Mouse (Mus musculus) G1E (cell line): ENCODE measurements around the gene Dnajb14.

Experiments
- CTCF ChIP-seq: IDR thresholded peaks from 2 replicates; pipeline ENCODE4 v1.5.1; 2012; ENCODE audit warnings: low read depth, low read length, inconsistent platforms, mixed read lengths
- GATA1 ChIP-seq: IDR thresholded peaks from 2 replicates; pipeline ENCODE4 v1.6.1; 2012; ENCODE audit warnings: borderline replicate concordance, low read length, inconsistent platforms, mixed read lengths
- GATA2 ChIP-seq: IDR thresholded peaks from 2 replicates; pipeline ENCODE4 v1.6.1; 2012; ENCODE audit warnings: low read depth, low read length, inconsistent platforms, borderline replicate concordance
- POLR2AphosphoS5 ChIP-seq: IDR thresholded peaks from 2 replicates; pipeline ENCODE4 v1.6.1; 2012; ENCODE audit warnings: low read depth, low read length, inconsistent platforms; ENCODE audit not compliant: insufficient replicate concordance
- TAL1 ChIP-seq: conservative IDR thresholded peaks from 2 replicates; pipeline ENCODE4 v1.6.1; 2012; ENCODE audit warnings: low read depth, low read length, inconsistent platforms, mixed read lengths

- no peak for TF ChIP-seq CTCF
- TF ChIP-seq GATA1 = no peak
- peak; percentile 32; the same call in 1 of the 2 replicates for TF ChIP-seq TAL1
- no peak for TF ChIP-seq GATA2
- no peak for TF ChIP-seq POLR2AphosphoS5
Observed at GRCm38 (mm10) chr3:137947525-137947924, 80.0 kb downstream of the Dnajb14 start.
